Mouse (Mus musculus) myocyte (in vitro differentiated cells): ENCODE measurements around the gene Ehd3. TPM values are rescaled to one million over a fixed set of nuclear protein-coding genes. Genes with fewer than 3 reads are reported as not detected.
"Not testable (repeated sequence)": the region's sequence is repeated elsewhere in the genome, so short reads cannot be mapped to it uniquely, and the experiment has no call there.

Experiments used
- H3K27me3 ChIP-seq: one replicate; pipeline ENCODE4 v1.6.1; 2011; ENCODE audit not compliant: control insufficient read depth, insufficient read depth, insufficient read length
- H3K36me3 ChIP-seq: one replicate; pipeline ENCODE4 v1.6.1; 2011; ENCODE audit not compliant: control insufficient read depth, insufficient read depth
- H3K4me2 ChIP-seq: one replicate; pipeline ENCODE4 v1.6.1; 2011; ENCODE audit warnings: low read depth, control low read depth
- H3K4me3 ChIP-seq: one replicate; pipeline ENCODE4 v1.5.1; 2011; ENCODE audit warnings: mild to moderate bottlenecking, control low read depth, moderate library complexity
- H3K79me2 ChIP-seq: one replicate; pipeline ENCODE4 v1.6.1; 2011; ENCODE audit not compliant: control insufficient read depth, insufficient read depth
- H3ac ChIP-seq: one replicate; pipeline ENCODE4 v1.6.1; 2011; ENCODE audit not compliant: control insufficient read depth, insufficient read length
- CEBPB ChIP-seq: IDR thresholded peaks from 2 replicates; pipeline ENCODE4 v1.6.1; 2011; ENCODE audit warnings: mild to moderate bottlenecking, moderate library complexity; ENCODE audit not compliant: poor library complexity, insufficient read depth, severe bottlenecking
- E2F4 ChIP-seq: IDR thresholded peaks from one replicate; pipeline ENCODE4 v1.6.1; 2011; ENCODE audit warnings: mild to moderate bottlenecking, control low read depth, moderate library complexity; ENCODE audit not compliant: insufficient read depth
- MAX ChIP-seq: IDR thresholded peaks from one replicate; pipeline ENCODE4 v1.6.1; 2011; ENCODE audit warnings: low read depth, mild to moderate bottlenecking, control low read depth
- MYOD1 ChIP-seq, 3 experiments: IDR thresholded peaks; one replicate each; pipeline ENCODE4 v1.6.1; 2011; ENCODE audit warnings: control low read depth in 2 of 3, low read depth in 2 of 3, mild to moderate bottlenecking in 2 of 3, moderate library complexity in 1 of 3; ENCODE audit not compliant: insufficient read length in 2 of 3, control insufficient read depth in 1 of 3
- MYOG ChIP-seq, 3 experiments: IDR thresholded peaks; one replicate each; pipeline ENCODE4 v1.6.1; 2011; ENCODE audit warnings: control low read depth in 2 of 3, low read depth in 2 of 3, mild to moderate bottlenecking in 2 of 3; ENCODE audit not compliant: insufficient read length in 2 of 3, control insufficient read depth in 1 of 3, insufficient read depth in 1 of 3
- POLR2A ChIP-seq: IDR thresholded peaks from one replicate; pipeline ENCODE4 v1.6.1; 2011; ENCODE audit warnings: low read depth, mild to moderate bottlenecking, control low read depth, moderate library complexity; ENCODE audit not compliant: insufficient read length
- POLR2AphosphoS2 ChIP-seq: IDR thresholded peaks from one replicate; pipeline ENCODE4 v1.6.1; 2011; ENCODE audit warnings: low read depth, control low read depth; ENCODE audit not compliant: insufficient read length
- REST ChIP-seq: IDR thresholded peaks from one replicate; pipeline ENCODE4 v1.6.1; 2011; ENCODE audit warnings: mild to moderate bottlenecking, control low read depth, moderate library complexity; ENCODE audit not compliant: insufficient read depth, insufficient read length
- SRF ChIP-seq: IDR thresholded peaks from one replicate; pipeline ENCODE4 v1.6.1; 2011; ENCODE audit warnings: low read depth; ENCODE audit not compliant: control insufficient read depth, insufficient read length
- TCF12 ChIP-seq: IDR thresholded peaks from one replicate; pipeline ENCODE4 v1.6.1; 2011; ENCODE audit warnings: mild to moderate bottlenecking, control low read depth; ENCODE audit not compliant: poor library complexity, insufficient read depth, severe bottlenecking
- TCF3 ChIP-seq: IDR thresholded peaks from one replicate; pipeline ENCODE4 v1.6.1; 2011; ENCODE audit warnings: low read depth, control low read depth; ENCODE audit not compliant: insufficient read length
- USF1 ChIP-seq: IDR thresholded peaks from one replicate; pipeline ENCODE4 v1.6.1; 2011; ENCODE audit warnings: low read depth, mild to moderate bottlenecking, control low read depth, moderate library complexity
- polyA plus RNA-seq: library from polyadenylated mRNA; unstranded; fragments of >200 nt; fragmentation: generic; extraction: Trizol; gene quantifications from one replicate; pipeline ENCODE4 v1.2.1, GENCODE M21; 2012; ENCODE audit warnings: missing spikeins

Gene Ehd3
- polyA plus RNA-seq, 1 experiment = 2.9 TPM

DNA sequence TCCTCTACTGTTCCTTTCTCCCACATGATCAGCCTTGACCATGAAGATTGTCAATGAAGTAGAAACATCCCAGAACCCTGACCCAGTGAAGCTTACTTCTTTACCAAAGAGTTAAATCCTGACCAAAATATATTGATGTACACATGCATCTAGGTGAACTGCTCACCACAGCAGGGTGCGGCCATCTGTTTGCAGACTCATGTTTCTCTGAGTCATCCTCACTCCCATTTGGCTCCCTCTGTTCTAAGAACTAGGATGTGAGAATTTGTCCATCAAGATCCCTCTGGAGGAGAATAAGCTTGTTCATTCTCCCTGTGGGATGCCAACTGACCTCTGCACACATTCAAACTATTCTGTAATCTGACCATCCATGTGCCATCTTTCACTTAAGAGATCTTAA, 29.0 kb downstream of the Ehd3 start:
- TF ChIP-seq MYOD1 (IDR thresholded peaks at IDR 0.05; ENCODE audit: control insufficient read depth in 1 of 3, insufficient read length in 2 of 3, low read depth in 2 of 3) (peak in 1 of 3 experiments; percentile 49), E2F4 (no peak)
- Histone ChIP-seq H3K79me2 (no peaks in the 10 kb centered on the region), H3ac (no peak overlapping the region), H3K27me3 (no peaks in the 10 kb centered on the region), H3K4me2 (no peak overlapping the region), H3K4me3 (no peak overlapping the region), H3K36me3 (no peaks in the 10 kb centered on the region)

DNA sequence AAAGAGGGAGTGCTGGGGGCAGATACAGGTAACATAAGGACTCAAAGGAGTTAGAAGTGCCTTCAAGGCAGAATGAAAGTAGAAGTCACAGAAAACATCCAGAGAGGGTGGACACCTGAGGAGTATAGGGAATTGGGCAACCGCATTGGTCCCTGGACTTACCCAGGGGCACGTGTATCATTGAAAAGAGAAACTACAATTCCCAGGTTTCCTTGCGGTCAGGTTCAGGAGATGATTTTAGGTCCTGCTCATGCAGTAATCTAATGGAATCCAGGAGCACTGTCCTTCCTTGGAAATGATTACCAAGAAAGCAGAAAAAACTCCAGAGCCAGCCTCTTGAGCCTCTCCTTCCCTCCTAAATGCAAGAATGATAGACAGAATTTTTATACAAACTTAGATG, 29.5 kb downstream of the Ehd3 start:
- Histone ChIP-seq H3K4me3 (no peak overlapping the region), H3K36me3 (no peaks in the 10 kb centered on the region), H3K27me3 (no peaks in the 10 kb centered on the region), H3ac (no peak overlapping the region), H3K4me2 (no peak overlapping the region), H3K79me2 (no peaks in the 10 kb centered on the region)
- TF ChIP-seq CEBPB = no peak
- no peak for TF ChIP-seq E2F4
- no peak for TF ChIP-seq REST
- TF ChIP-seq TCF3 = no peak
- no peak for TF ChIP-seq TCF12
- TF ChIP-seq MYOG (IDR thresholded peaks at IDR 0.05; ENCODE audit: control insufficient read depth in 1 of 3, insufficient read depth in 1 of 3, insufficient read length in 2 of 3, low read depth in 2 of 3) = no peak
- TF ChIP-seq POLR2AphosphoS2 = no peak
- no peak for TF ChIP-seq MAX
- TF ChIP-seq MYOD1 (IDR thresholded peaks at IDR 0.05; ENCODE audit: control insufficient read depth in 1 of 3, insufficient read length in 2 of 3, low read depth in 2 of 3) = no peak
- TF ChIP-seq POLR2A = no peak
- TF ChIP-seq SRF = no peak
- no peak for TF ChIP-seq USF1

DNA sequence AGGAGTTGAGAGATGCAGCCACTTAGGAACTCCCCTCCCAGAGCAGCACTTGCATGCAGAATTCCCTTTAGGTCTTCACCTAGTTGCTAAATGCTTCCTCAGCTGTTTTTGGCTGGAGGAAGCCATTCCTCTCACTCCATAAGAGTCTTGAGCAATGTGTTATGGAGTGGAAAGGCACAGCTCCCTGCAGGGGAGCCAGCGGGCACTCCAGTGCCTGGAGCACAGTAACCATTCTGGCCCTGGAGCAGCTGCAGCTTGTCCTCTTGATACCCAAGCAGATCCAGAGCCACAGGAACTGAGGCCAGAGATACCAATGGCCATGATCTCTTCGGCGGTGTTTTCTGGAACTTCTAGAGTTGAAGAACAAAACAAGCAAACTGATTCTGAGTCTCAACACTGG, 32.7 kb downstream of the Ehd3 start:
- Histone ChIP-seq H3K79me2 (no peaks in the 10 kb centered on the region), H3K36me3 (no peaks in the 10 kb centered on the region), H3K4me3 (no peak overlapping the region), H3ac (no peak overlapping the region), H3K4me2 (no peak overlapping the region), H3K27me3 (no peaks in the 10 kb centered on the region)
- TF ChIP-seq TCF3 (no peak), SRF (no peak), POLR2A (no peak), E2F4 (no peak), REST (no peak), MYOG (IDR thresholded peaks at IDR 0.05; ENCODE audit: control insufficient read depth in 1 of 3, insufficient read depth in 1 of 3, insufficient read length in 2 of 3, low read depth in 2 of 3) (no peak), MAX (no peak), TCF12 (no peak), MYOD1 (IDR thresholded peaks at IDR 0.05; ENCODE audit: control insufficient read depth in 1 of 3, insufficient read length in 2 of 3, low read depth in 2 of 3) (no peak), CEBPB (no peak), POLR2AphosphoS2 (no peak)

DNA sequence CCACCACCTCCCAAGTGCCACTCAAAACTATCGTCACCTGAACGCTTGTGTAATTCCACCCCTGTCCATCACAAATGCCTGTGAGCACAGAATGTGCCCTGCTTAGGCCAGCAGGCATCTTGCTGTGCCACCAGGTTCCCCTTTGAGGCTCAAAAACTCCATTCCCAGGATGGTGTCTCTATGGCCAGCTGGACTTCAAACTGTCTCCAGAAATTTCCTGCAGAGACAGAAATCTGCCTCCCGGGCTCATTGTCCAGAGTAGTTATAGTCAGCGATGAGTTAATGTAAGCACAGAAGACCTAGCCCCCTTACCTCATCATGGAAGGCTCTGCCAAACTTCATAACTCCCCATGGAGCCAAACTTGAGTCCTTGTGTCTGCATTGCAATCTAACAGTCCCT, 33.3 kb downstream of the Ehd3 start:
- TF ChIP-seq TCF3 (no peak), MYOG (IDR thresholded peaks at IDR 0.05; ENCODE audit: control insufficient read depth in 1 of 3, insufficient read depth in 1 of 3, insufficient read length in 2 of 3, low read depth in 2 of 3) (no peak), REST (no peak), SRF (no peak), POLR2A (no peak), MAX (no peak), TCF12 (no peak), E2F4 (no peak), CEBPB (no peak)
- Histone ChIP-seq H3K4me3 (no peak overlapping the region), H3K36me3 (no peaks in the 10 kb centered on the region), H3ac (no peak overlapping the region), H3K27me3 (no peaks in the 10 kb centered on the region), H3K4me2 (no peak overlapping the region), H3K79me2 (no peaks in the 10 kb centered on the region)

DNA sequence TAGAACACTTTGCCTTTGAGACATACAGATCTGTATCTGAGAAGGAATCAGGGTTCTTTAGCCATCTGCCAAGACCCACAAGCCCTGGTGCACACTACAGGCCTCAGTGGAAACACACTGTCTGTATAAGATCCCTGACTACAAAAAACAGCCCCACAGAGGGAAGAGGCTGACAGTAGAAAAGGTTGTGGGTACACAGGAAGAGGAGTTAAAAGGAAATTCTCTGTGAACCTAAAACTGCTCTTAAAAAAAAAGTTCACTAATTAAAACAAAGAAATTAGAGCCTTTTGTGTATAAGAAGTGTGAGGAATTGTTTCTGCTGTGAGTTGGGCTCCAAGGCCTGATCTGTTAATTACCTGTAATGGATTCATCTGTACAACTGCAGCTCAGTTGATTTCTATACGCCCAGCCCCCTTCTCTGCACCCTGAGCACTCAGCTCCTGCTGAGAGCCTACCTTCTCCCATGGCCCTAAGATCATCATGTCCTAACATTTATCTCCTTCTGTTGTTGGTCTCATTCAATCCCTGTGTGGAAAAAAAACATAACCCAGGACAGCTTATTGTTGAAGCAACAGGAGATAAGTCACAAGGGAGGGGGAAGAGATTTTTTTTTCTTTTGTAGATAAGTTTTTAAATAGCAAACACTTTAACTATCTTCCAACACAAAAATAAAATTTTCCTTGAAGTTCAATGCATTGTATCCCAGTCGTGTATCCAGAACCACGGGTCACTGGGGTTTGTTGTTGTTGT, 35.3 kb downstream of the Ehd3 start:
- Histone ChIP-seq H3K79me2 (no peaks in the 10 kb centered on the region), H3K36me3 (no peaks in the 10 kb centered on the region), H3K4me2 (no peak overlapping the region), H3K27me3 (no peaks in the 10 kb centered on the region), H3K4me3 (no peak overlapping the region), H3ac (no peak overlapping the region)
- TF ChIP-seq POLR2A (no peak), TCF3 (no peak), POLR2AphosphoS2 (no peak), TCF12 (no peak), E2F4 (no peak), REST (no peak)

DNA sequence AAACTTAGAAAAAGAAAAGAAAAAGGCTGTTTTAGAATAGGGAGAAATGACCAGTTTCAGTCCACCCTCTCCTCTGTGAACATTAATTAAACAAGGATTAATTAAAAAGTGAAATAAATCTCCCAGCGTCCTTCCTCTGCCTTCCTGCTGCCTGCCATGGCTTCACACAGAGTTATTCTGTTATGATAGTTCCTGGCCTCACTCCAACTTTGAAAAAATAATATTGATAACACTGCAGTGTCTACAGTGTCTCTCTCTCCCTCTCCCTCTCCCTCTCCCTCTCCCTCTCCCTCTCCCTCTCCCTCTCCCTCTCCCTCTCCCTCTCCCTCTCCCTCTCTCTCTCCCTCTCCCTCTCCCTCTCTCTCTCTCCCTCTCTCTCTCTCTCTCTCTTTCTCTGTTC, 35.9 kb downstream of the Ehd3 start:
- not testable (repeated sequence) for H3K36me3 ChIP-seq, H3ac ChIP-seq, H3K79me2 ChIP-seq, H3K27me3 ChIP-seq, H3K4me2 ChIP-seq, H3K4me3 ChIP-seq
